Mouse (Mus musculus): ENCODE measurements around the gene Actn1. TPM values are rescaled to one million over a fixed set of nuclear protein-coding genes. Genes with fewer than 3 reads are reported as not detected.
A peak's percentile ranks its signal among the peaks of the same experiment; 100 is the strongest.
"Not testable (repeated sequence)": the region's sequence is repeated elsewhere in the genome, so short reads cannot be mapped to it uniquely, and the experiment has no call there.

Actn1 gene
- polyA plus RNA-seq, 1 experiment from 2014 or later, result 51.2 TPM

GRCm38 (mm10) chr12:80285890-80286289, 25.7 kb upstream of the Actn1 start:
- Histone ChIP-seq H3K9ac (ENCODE audit: low read length) (no peak overlapping the region), H3K36me3 (ENCODE audit: control insufficient read depth, insufficient read depth, low read length) (no peaks in the 10 kb centered on the region), H3K9me3 (replicated peaks; ENCODE audit: control insufficient read depth, low read length) (no peaks in the 10 kb centered on the region), H3K27ac (ENCODE audit: low read length) (no peak overlapping the region), H3K4me1 (ENCODE audit: control insufficient read depth, insufficient read depth, low read length) (no peaks in the 10 kb centered on the region), H3K4me2 (ENCODE audit: low read depth, low read length) (no peak overlapping the region), H3K4me3 (replicated peaks; ENCODE audit: low read length) (no peak overlapping the region), H3K27me3 (ENCODE audit: control insufficient read depth, insufficient read depth, low read length) (no peaks in the 10 kb centered on the region)
- ATAC-seq (ENCODE audit: insufficient read depth, low FRiP score), result no peak
- WGBS, result 63% methylated on average over 5 of the region's 5 CpGs

- not testable (repeated sequence) for H3K4me3 ChIP-seq (replicated peaks; ENCODE audit: low read length); H3K4me2 ChIP-seq (ENCODE audit: low read depth, low read length); H3K9me3 ChIP-seq (replicated peaks; ENCODE audit: control insufficient read depth, low read length); H3K9ac ChIP-seq (ENCODE audit: low read length); H3K27ac ChIP-seq (ENCODE audit: low read length); H3K4me1 ChIP-seq (ENCODE audit: control insufficient read depth, insufficient read depth, low read length); ATAC-seq (ENCODE audit: insufficient read depth, low FRiP score); H3K36me3 ChIP-seq (ENCODE audit: control insufficient read depth, insufficient read depth, low read length); H3K27me3 ChIP-seq (ENCODE audit: control insufficient read depth, insufficient read depth, low read length)
- WGBS, result 76% methylated on average over 2 of the region's 2 CpGs
Measured at GRCm38 (mm10) chr12:80284251-80284650, 24.1 kb upstream of the Actn1 start.

- WGBS, result 73% methylated on average over 10 of the region's 10 CpGs
- Histone ChIP-seq H3K4me3 (replicated peaks; ENCODE audit: low read length) (no peak overlapping the region), H3K9me3 (replicated peaks; ENCODE audit: control insufficient read depth, low read length) (no peaks in the 10 kb centered on the region), H3K36me3 (ENCODE audit: control insufficient read depth, insufficient read depth, low read length) (no peaks in the 10 kb centered on the region), H3K27me3 (ENCODE audit: control insufficient read depth, insufficient read depth, low read length) (no peaks in the 10 kb centered on the region), H3K4me1 (ENCODE audit: control insufficient read depth, insufficient read depth, low read length) (no peaks in the 10 kb centered on the region; the same call in 1 of the 2 replicates), H3K27ac (ENCODE audit: low read length) (no peak overlapping the region), H3K4me2 (ENCODE audit: low read depth, low read length) (no peak overlapping the region), H3K9ac (ENCODE audit: low read length) (no peak overlapping the region)
- no peak for ATAC-seq (ENCODE audit: insufficient read depth, low FRiP score)
Measured at GRCm38 (mm10) chr12:80278866-80279265, 18.7 kb upstream of the Actn1 start.

GRCm38 (mm10) chr12:80277428-80277827, 17.3 kb upstream of the Actn1 start:
- no peaks in the 10 kb centered on the region for H3K27me3 ChIP-seq (ENCODE audit: control insufficient read depth, insufficient read depth, low read length)
- 76% methylated on average over 8 of the region's 8 CpGs for WGBS
- no peak overlapping the region for H3K27ac ChIP-seq (ENCODE audit: low read length)
- ATAC-seq (ENCODE audit: insufficient read depth, low FRiP score), result no peak
- H3K4me2 ChIP-seq (ENCODE audit: low read depth, low read length), result no peak overlapping the region
- H3K9ac ChIP-seq (ENCODE audit: low read length), result no peak overlapping the region
- no peaks in the 10 kb centered on the region; the same call in 1 of the 2 replicates for H3K4me1 ChIP-seq (ENCODE audit: control insufficient read depth, insufficient read depth, low read length)
- no peak overlapping the region for H3K4me3 ChIP-seq (replicated peaks; ENCODE audit: low read length)
- no peaks in the 10 kb centered on the region for H3K9me3 ChIP-seq (replicated peaks; ENCODE audit: control insufficient read depth, low read length)
- H3K36me3 ChIP-seq (ENCODE audit: control insufficient read depth, insufficient read depth, low read length), result no peaks in the 10 kb centered on the region

GRCm38 (mm10) chr12:80275187-80275820, 15.1 kb upstream of the Actn1 start:
- H3K36me3 ChIP-seq (ENCODE audit: control insufficient read depth, insufficient read depth, low read length), result no peaks in the 10 kb centered on the region
- H3K4me1 ChIP-seq (ENCODE audit: control insufficient read depth, insufficient read depth, low read length), result peaks cover 8% of the 10 kb centered on the region
- WGBS, result 50% methylated on average over 5 of the region's 5 CpGs
- peak overlapping the region; percentile 75 for H3K27ac ChIP-seq (ENCODE audit: low read length)
- no peak overlapping the region for H3K4me3 ChIP-seq (replicated peaks; ENCODE audit: low read length)
- no peaks in the 10 kb centered on the region for H3K27me3 ChIP-seq (ENCODE audit: control insufficient read depth, insufficient read depth, low read length)
- ATAC-seq (ENCODE audit: insufficient read depth, low FRiP score), result peak; percentile 52; the same call in 1 of the 2 replicates
- no peak overlapping the region for H3K9ac ChIP-seq (ENCODE audit: low read length)
- H3K9me3 ChIP-seq (replicated peaks; ENCODE audit: control insufficient read depth, low read length), result no peaks in the 10 kb centered on the region
- no peak overlapping the region for H3K4me2 ChIP-seq (ENCODE audit: low read depth, low read length)

- no peaks in the 10 kb centered on the region for H3K27me3 ChIP-seq (ENCODE audit: control insufficient read depth, insufficient read depth, low read length)
- 0 out of 2 replicates have a peak overlapping the region, but pooled peaks have one; percentile 16 for H3K27ac ChIP-seq (ENCODE audit: low read length)
- peak; percentile 60; the same call in 1 of the 2 replicates for ATAC-seq (ENCODE audit: insufficient read depth, low FRiP score)
- no peaks in the 10 kb centered on the region for H3K36me3 ChIP-seq (ENCODE audit: control insufficient read depth, insufficient read depth, low read length)
- no peak overlapping the region for H3K4me3 ChIP-seq (replicated peaks; ENCODE audit: low read length)
- H3K4me2 ChIP-seq (ENCODE audit: low read depth, low read length), result 0 out of 2 replicates have a peak overlapping the region, but pooled peaks have one; percentile 19
- H3K9me3 ChIP-seq (replicated peaks; ENCODE audit: control insufficient read depth, low read length), result no peaks in the 10 kb centered on the region
- peaks cover 8% of the 10 kb centered on the region for H3K4me1 ChIP-seq (ENCODE audit: control insufficient read depth, insufficient read depth, low read length)
- 21% methylated on average over 10 of the region's 10 CpGs for WGBS
- no peak overlapping the region for H3K9ac ChIP-seq (ENCODE audit: low read length)
Measured at GRCm38 (mm10) chr12:80273020-80273686, 13.0 kb upstream of the Actn1 start.

- no peaks in the 10 kb centered on the region for H3K9me3 ChIP-seq (replicated peaks; ENCODE audit: control insufficient read depth, low read length)
- H3K4me1 ChIP-seq (ENCODE audit: control insufficient read depth, insufficient read depth, low read length), result peaks cover 8% of the 10 kb centered on the region
- ATAC-seq (ENCODE audit: insufficient read depth, low FRiP score), result no peak
- WGBS, result 42% methylated on average over 5 of the region's 5 CpGs
- H3K27me3 ChIP-seq (ENCODE audit: control insufficient read depth, insufficient read depth, low read length), result no peaks in the 10 kb centered on the region
- no peak overlapping the region for H3K4me2 ChIP-seq (ENCODE audit: low read depth, low read length)
- H3K27ac ChIP-seq (ENCODE audit: low read length), result no peak overlapping the region
- H3K4me3 ChIP-seq (replicated peaks; ENCODE audit: low read length), result no peak overlapping the region
- no peak overlapping the region for H3K9ac ChIP-seq (ENCODE audit: low read length)
- H3K36me3 ChIP-seq (ENCODE audit: control insufficient read depth, insufficient read depth, low read length), result no peaks in the 10 kb centered on the region
Measured at GRCm38 (mm10) chr12:80271806-80272205, 11.6 kb upstream of the Actn1 start.

- H3K4me1 ChIP-seq (ENCODE audit: control insufficient read depth, insufficient read depth, low read length), result peaks cover 8% of the 10 kb centered on the region
- WGBS, result 27% methylated on average over 3 of the region's 3 CpGs
- H3K9me3 ChIP-seq (replicated peaks; ENCODE audit: control insufficient read depth, low read length), result no peaks in the 10 kb centered on the region
- no peaks in the 10 kb centered on the region for H3K27me3 ChIP-seq (ENCODE audit: control insufficient read depth, insufficient read depth, low read length)
- ATAC-seq (ENCODE audit: insufficient read depth, low FRiP score), result peak; percentile 31; the same call in 1 of the 2 replicates
- H3K9ac ChIP-seq (ENCODE audit: low read length), result no peak overlapping the region
- peak overlapping the region; percentile 40 for H3K27ac ChIP-seq (ENCODE audit: low read length)
- no peaks in the 10 kb centered on the region for H3K36me3 ChIP-seq (ENCODE audit: control insufficient read depth, insufficient read depth, low read length)
- no peak overlapping the region for H3K4me2 ChIP-seq (ENCODE audit: low read depth, low read length)
- H3K4me3 ChIP-seq (replicated peaks; ENCODE audit: low read length), result no peak overlapping the region
Measured at GRCm38 (mm10) chr12:80270924-80271323, 10.8 kb upstream of the Actn1 start.

GRCm38 (mm10) chr12:80269303-80269702, 9.1 kb upstream of the Actn1 start:
- no peak for ATAC-seq (ENCODE audit: insufficient read depth, low FRiP score)
- 87% methylated on average over 2 of the region's 2 CpGs for WGBS
- H3K27ac ChIP-seq (ENCODE audit: low read length), result no peak overlapping the region
- H3K36me3 ChIP-seq (ENCODE audit: control insufficient read depth, insufficient read depth, low read length), result no peaks in the 10 kb centered on the region
- H3K4me2 ChIP-seq (ENCODE audit: low read depth, low read length), result no peak overlapping the region
- H3K9me3 ChIP-seq (replicated peaks; ENCODE audit: control insufficient read depth, low read length), result no peaks in the 10 kb centered on the region
- peaks cover 8% of the 10 kb centered on the region for H3K4me1 ChIP-seq (ENCODE audit: control insufficient read depth, insufficient read depth, low read length)
- no peak overlapping the region for H3K9ac ChIP-seq (ENCODE audit: low read length)
- H3K4me3 ChIP-seq (replicated peaks; ENCODE audit: low read length), result no peak overlapping the region
- H3K27me3 ChIP-seq (ENCODE audit: control insufficient read depth, insufficient read depth, low read length), result no peaks in the 10 kb centered on the region

Data from stomach, embryonic 16.5 days (tissue).